Mouse (Mus musculus): ENCODE measurements at regions not wholly inside any gene's neighbourhood (a gene's known extent, or its start where the extent isn't known, plus 50 kb on each side); places are given as distances from the start of the nearest gene placed in this dataset.
A peak's percentile ranks its signal among the peaks of the same experiment; 100 is the strongest.
"Not testable (repeated sequence)": the region's sequence is repeated elsewhere in the genome, so short reads cannot be mapped to it uniquely, and the experiment has no call there.

GRCm38 (mm10) chr1:51411726-51412125 is 66.5 kb downstream of the Nabp1 start:
- no peak for DNase-seq

- no peak for DNase-seq
Measured at GRCm38 (mm10) chr1:51403632-51404031, 74.6 kb downstream of the Nabp1 start.

- DNase-seq: no peak
Measured at GRCm38 (mm10) chr1:51402533-51402925, 75.7 kb downstream of the Nabp1 start.

- DNase-seq: no peak
Measured at GRCm38 (mm10) chr1:51401846-51402532, 76.2 kb downstream of the Nabp1 start.

GRCm38 (mm10) chr1:51400541-51400940 is 77.7 kb downstream of the Nabp1 start:
- DNase-seq: not testable (repeated sequence)

- no peak for DNase-seq
Measured at GRCm38 (mm10) chr1:51386874-51387273, 91.4 kb downstream of the Nabp1 start.

- no peak for DNase-seq
Measured at GRCm38 (mm10) chr1:51384051-51384450, 94.2 kb downstream of the Nabp1 start.

- DNase-seq: peak; percentile 28
Measured at GRCm38 (mm10) chr1:51380240-51380639, 91.3 kb downstream of the Cavin2 start.

GRCm38 (mm10) chr1:51367587-51367986 is 78.7 kb downstream of the Cavin2 start:
- DNase-seq: no peak

GRCm38 (mm10) chr1:51360095-51360494 is 71.2 kb downstream of the Cavin2 start:
- no peak for DNase-seq

Data from kidney, postnatal 10 days (tissue).